Mouse (Mus musculus) c-Kit-positive CD71-positive TER-119-negative erythroid progenitor cells, embryonic 14.5 days (primary cell): Measurements from ENCODE around the gene Sdhb.

ENCODE experiments used
- DNase-seq: peaks from one replicate; pipeline ENCODE4 v3.0.0-alpha.2; 2013; ENCODE audit warnings: low read depth

The Sdhb gene

GRCm38 (mm10) chr4:140960781-140961466 lies at the start of gene Sdhb:
Gene Sdhb, plus strand, starts transcription at chr4:140961203.
- peak; percentile 91 for DNase-seq

GRCm38 (mm10) chr4:140911416-140911815 lies 49.6 kb upstream of the Sdhb start:
- no peak for DNase-seq

- DNase-seq, result no peak
These were observed 48.7 kb upstream of the Sdhb start for GRCm38 (mm10) chr4:140912271-140912833.

GRCm38 (mm10) chr4:140913565-140913964 lies 47.4 kb upstream of the Sdhb start:
- DNase-seq, result no peak

GRCm38 (mm10) chr4:140914731-140915131 lies 46.3 kb upstream of the Sdhb start:
- DNase-seq, result no peak

- DNase-seq, result no peak
These were observed 45.8 kb upstream of the Sdhb start for GRCm38 (mm10) chr4:140915235-140915634.

GRCm38 (mm10) chr4:140916296-140916695 lies 44.7 kb upstream of the Sdhb start:
- no peak for DNase-seq

GRCm38 (mm10) chr4:140917451-140917850 lies 43.6 kb upstream of the Sdhb start:
- DNase-seq, result no peak

- no peak for DNase-seq
These were observed 40.8 kb upstream of the Sdhb start for GRCm38 (mm10) chr4:140919974-140920836.

- no peak for DNase-seq
These were observed 38.5 kb upstream of the Sdhb start for GRCm38 (mm10) chr4:140922508-140922907.

- no peak for DNase-seq
These were observed 35.4 kb upstream of the Sdhb start for GRCm38 (mm10) chr4:140925648-140926047.

- no peak for DNase-seq
These were observed 32.7 kb upstream of the Sdhb start for GRCm38 (mm10) chr4:140928349-140928748.

- no peak for DNase-seq
These were observed 31.3 kb upstream of the Sdhb start for GRCm38 (mm10) chr4:140929745-140930144.

GRCm38 (mm10) chr4:140930900-140931470 lies 30.0 kb upstream of the Sdhb start:
- no peak for DNase-seq

GRCm38 (mm10) chr4:140935643-140936042 lies 25.4 kb upstream of the Sdhb start:
- no peak for DNase-seq

- no peak for DNase-seq
These were observed 16.6 kb upstream of the Sdhb start for GRCm38 (mm10) chr4:140944356-140944755.

GRCm38 (mm10) chr4:140944961-140945442 lies 16.0 kb upstream of the Sdhb start:
- no peak for DNase-seq

GRCm38 (mm10) chr4:140945571-140945970 lies 15.4 kb upstream of the Sdhb start:
- DNase-seq, result no peak

- no peak for DNase-seq
These were observed 15.0 kb upstream of the Sdhb start for GRCm38 (mm10) chr4:140946048-140946447.

GRCm38 (mm10) chr4:140946580-140947205 lies 14.3 kb upstream of the Sdhb start:
- no peak for DNase-seq

GRCm38 (mm10) chr4:140947487-140948440 lies 13.2 kb upstream of the Sdhb start:
- no peak for DNase-seq
